Mouse (Mus musculus) liver, adult 2 months (tissue): ENCODE measurements around the gene Lyl1. TPM values are rescaled to one million over a fixed set of nuclear protein-coding genes. Genes with fewer than 3 reads are reported as not detected.
A peak's percentile ranks its signal among the peaks of the same experiment; 100 is the strongest.

Experiments
- DNase-seq: peaks from one replicate; pipeline ENCODE4 v3.0.0-alpha.2; 2011; ENCODE audit warnings: low read depth, low spot score; ENCODE audit errors: extremely low read depth
- H3K27ac ChIP-seq: fragments of 200-500 bp; replicated peaks from 2 replicates; pipeline ENCODE4 v1.5.1; 2012; ENCODE audit warnings: low read depth, mild to moderate bottlenecking, control low read depth, inconsistent platforms, low read length; ENCODE audit not compliant: insufficient read depth
- H3K27me3 ChIP-seq: fragments of 200-500 bp; 2 replicates; pipeline ENCODE4 v1.6.1; 2012; ENCODE audit warnings: mild to moderate bottlenecking, moderate library complexity, low read length, inconsistent platforms; ENCODE audit not compliant: control insufficient read depth, insufficient read depth
- H3K36me3 ChIP-seq: fragments of 200-500 bp; 2 replicates; pipeline ENCODE4 v1.6.1; 2012; ENCODE audit warnings: low read length, inconsistent platforms; ENCODE audit not compliant: control insufficient read depth, insufficient read depth
- H3K4me1 ChIP-seq: fragments of 200-500 bp; 2 replicates; pipeline ENCODE4 v1.6.1; 2011; ENCODE audit warnings: low read length; ENCODE audit not compliant: control insufficient read depth, insufficient read depth
- H3K4me3 ChIP-seq: fragments of 200-500 bp; 2 replicates; pipeline ENCODE4 v1.5.1; 2011; ENCODE audit warnings: low read depth, mild to moderate bottlenecking, control low read depth, low read length, moderate library complexity; ENCODE audit not compliant: insufficient read depth
- H3K79me2 ChIP-seq: fragments of 200-500 bp; 2 replicates; pipeline ENCODE4 v1.6.1; 2012; ENCODE audit warnings: inconsistent platforms, mild to moderate bottlenecking, low read length, moderate library complexity; ENCODE audit not compliant: control insufficient read depth, insufficient read depth
- H3K9ac ChIP-seq: fragments of 200-500 bp; 2 replicates; pipeline ENCODE4 v1.6.1; 2012; ENCODE audit warnings: low read depth, mild to moderate bottlenecking, control low read depth, inconsistent platforms, low read length
- CTCF ChIP-seq: fragments of 200-500 bp; IDR thresholded peaks from 2 replicates; pipeline ENCODE4 v1.5.1; 2011; ENCODE audit warnings: low read depth, low read length, control low read depth
- POLR2A ChIP-seq: fragments of 200-500 bp; IDR thresholded peaks from 2 replicates; pipeline ENCODE4 v1.6.1; 2011; ENCODE audit warnings: low read length, control low read depth; ENCODE audit not compliant: insufficient read depth; ENCODE audit errors: extremely low read depth
- WGBS: fragments of 180-500 bp; shearing (Covaris S2); methylation state at CpG from one replicate; pipeline ENCODE4 v1.1.7; 2018; 5-methylcytosine and 5-hydroxymethylcytosine counted together
- polyA plus RNA-seq: library from polyadenylated mRNA; depleted of rRNA; stranded (reverse); fragments of >200 nt; gene quantifications from 2 replicates; pipeline ENCODE4 v1.2.3, GENCODE M21; 2012
- total RNA-seq: library from RNA; depleted of rRNA; stranded (reverse); fragments of >200 nt; gene quantifications from 2 replicates; pipeline ENCODE4 v1.2.3, GENCODE M21; 2014

Lyl1 gene
- total and polyA plus RNA-seq, 2 experiments, result 0.18 to 1.3 TPM

DNA sequence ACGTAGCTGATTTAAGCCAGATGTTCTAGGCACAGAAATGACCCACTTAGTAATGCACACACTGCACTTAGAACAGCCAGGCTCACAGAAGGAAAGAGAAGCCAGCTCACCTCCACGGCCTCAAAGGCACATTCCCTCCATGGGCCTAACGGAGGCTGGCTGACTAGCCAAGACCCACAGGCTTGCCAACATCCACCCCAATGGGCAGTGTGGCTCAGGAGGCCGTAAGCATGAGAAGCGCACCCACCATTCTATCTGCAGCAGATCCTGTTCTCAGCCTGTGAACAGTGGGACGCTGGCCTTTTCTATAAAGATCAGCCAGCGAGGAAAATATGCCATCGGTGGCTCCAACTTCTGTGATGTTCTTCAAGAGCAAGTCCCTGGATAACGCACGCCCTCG is 15.5 kb downstream of the Lyl1 start:
- no peak overlapping the region for H3K27ac ChIP-seq
- H3K79me2 ChIP-seq, result no peaks in the 10 kb centered on the region
- H3K4me1 ChIP-seq, result peaks cover 15% of the 10 kb centered on the region
- TF ChIP-seq POLR2A, result no peak
- TF ChIP-seq CTCF, result no peak
- H3K9ac ChIP-seq, result peak overlapping the region; percentile 17; the same call in 1 of the 2 replicates
- H3K4me3 ChIP-seq, result no peak overlapping the region
- no peak for DNase-seq
- no peaks in the 10 kb centered on the region for H3K27me3 ChIP-seq
- peaks cover 6% of the 10 kb centered on the region; the same call in 1 of the 2 replicates for H3K36me3 ChIP-seq
- WGBS, result 93% methylated on average over 11 of the region's 11 CpGs

DNA sequence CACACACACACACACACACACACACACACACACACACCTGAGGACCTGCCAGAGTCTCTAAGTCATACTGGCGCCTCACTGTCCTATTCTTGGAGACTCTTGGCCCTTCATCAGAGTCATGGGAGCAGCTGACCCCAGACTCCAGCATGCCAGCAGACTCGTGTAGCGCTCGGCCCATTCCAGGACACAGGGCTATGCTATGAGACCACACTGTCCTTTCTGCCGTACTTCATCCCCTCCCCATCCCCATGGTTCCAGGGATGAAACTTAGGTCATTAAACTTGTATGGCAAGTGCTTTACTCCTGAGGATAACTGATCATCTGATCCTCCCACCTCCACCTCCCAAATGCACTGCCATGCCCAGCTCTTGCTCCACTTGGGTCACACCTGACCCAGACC is 17.2 kb downstream of the Lyl1 start:
- peaks cover 15% of the 10 kb centered on the region for H3K4me1 ChIP-seq
- no peaks in the 10 kb centered on the region for H3K27me3 ChIP-seq
- no peak overlapping the region for H3K4me3 ChIP-seq
- 89% methylated on average over 5 of the region's 5 CpGs for WGBS
- H3K36me3 ChIP-seq, result peaks cover 7% of the 10 kb centered on the region; the same call in 1 of the 2 replicates
- DNase-seq, result no peak
- TF ChIP-seq CTCF (no peak), POLR2A (no peak)
- H3K9ac ChIP-seq, result no peak overlapping the region
- H3K27ac ChIP-seq, result no peak overlapping the region
- H3K79me2 ChIP-seq, result no peaks in the 10 kb centered on the region

DNA sequence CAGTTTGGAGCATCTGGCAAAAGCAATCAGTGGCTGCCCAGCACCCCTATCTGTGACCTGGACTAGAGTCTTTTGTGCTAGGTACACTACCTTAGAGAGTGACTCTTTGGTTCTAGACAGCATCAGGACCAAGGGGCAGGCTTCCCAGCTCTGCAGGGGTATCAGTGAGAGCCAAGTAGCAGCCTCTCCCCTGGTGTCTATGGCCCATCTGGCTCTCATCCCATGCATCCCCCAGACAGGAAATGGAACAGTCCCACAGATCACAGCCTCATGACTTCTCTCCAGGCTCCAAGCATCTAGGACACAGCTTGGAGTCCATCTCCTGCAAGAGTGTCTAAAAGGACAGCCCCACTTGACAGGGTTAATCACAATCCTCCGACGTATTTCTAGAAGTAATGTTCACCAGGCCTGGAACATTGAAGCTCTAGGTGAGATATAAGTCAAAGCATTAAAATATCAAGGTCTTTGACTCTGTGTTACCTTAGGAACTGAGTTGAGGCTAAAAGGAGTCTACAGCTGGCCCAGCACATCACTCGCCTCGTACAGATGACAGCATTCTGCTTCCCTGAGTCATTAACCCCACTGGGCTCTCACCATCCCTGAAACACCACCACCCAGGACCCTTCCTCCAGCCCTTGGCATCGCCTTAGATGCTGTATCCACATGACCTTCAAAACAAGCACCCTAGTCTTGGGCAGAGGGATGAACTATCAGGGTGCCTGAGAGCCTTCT is 17.9 kb downstream of the Lyl1 start:
- H3K4me3 ChIP-seq, result no peak overlapping the region
- WGBS, result 89% methylated on average over 5 of the region's 5 CpGs
- no peak overlapping the region for H3K9ac ChIP-seq
- H3K36me3 ChIP-seq, result peaks cover 7% of the 10 kb centered on the region; the same call in 1 of the 2 replicates
- no peak for DNase-seq
- H3K79me2 ChIP-seq, result no peaks in the 10 kb centered on the region
- no peaks in the 10 kb centered on the region for H3K27me3 ChIP-seq
- no peak overlapping the region for H3K27ac ChIP-seq
- no peak for TF ChIP-seq CTCF
- H3K4me1 ChIP-seq, result peaks cover 19% of the 10 kb centered on the region

DNA sequence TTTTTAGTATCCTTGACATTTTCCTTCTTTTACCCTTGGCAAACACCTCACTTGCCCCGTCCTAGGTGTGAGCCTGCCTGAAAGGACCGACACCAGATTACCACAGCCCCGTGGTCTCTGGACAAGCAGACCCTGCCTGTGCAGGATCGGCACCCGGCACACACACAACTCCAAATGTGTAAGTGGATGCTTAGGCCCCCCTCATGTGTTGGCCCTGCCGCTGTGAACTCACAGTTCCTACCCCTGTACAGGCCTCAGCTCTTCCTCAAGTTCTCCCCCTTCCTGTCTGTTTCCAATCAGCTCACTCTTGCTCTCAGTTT is 21.2 kb downstream of the Lyl1 start:
- no peaks in the 10 kb centered on the region for H3K27me3 ChIP-seq
- H3K9ac ChIP-seq, result no peak overlapping the region
- WGBS, result 79% methylated on average over 6 of the region's 6 CpGs
- peak overlapping the region; percentile 91 for H3K27ac ChIP-seq
- H3K4me3 ChIP-seq, result no peak overlapping the region
- H3K4me1 ChIP-seq, result peaks cover 38% of the 10 kb centered on the region
- H3K79me2 ChIP-seq, result no peaks in the 10 kb centered on the region
- TF ChIP-seq POLR2A (no peak), CTCF (no peak)
- no peak for DNase-seq
- H3K36me3 ChIP-seq, result peaks cover 7% of the 10 kb centered on the region; the same call in 1 of the 2 replicates

DNA sequence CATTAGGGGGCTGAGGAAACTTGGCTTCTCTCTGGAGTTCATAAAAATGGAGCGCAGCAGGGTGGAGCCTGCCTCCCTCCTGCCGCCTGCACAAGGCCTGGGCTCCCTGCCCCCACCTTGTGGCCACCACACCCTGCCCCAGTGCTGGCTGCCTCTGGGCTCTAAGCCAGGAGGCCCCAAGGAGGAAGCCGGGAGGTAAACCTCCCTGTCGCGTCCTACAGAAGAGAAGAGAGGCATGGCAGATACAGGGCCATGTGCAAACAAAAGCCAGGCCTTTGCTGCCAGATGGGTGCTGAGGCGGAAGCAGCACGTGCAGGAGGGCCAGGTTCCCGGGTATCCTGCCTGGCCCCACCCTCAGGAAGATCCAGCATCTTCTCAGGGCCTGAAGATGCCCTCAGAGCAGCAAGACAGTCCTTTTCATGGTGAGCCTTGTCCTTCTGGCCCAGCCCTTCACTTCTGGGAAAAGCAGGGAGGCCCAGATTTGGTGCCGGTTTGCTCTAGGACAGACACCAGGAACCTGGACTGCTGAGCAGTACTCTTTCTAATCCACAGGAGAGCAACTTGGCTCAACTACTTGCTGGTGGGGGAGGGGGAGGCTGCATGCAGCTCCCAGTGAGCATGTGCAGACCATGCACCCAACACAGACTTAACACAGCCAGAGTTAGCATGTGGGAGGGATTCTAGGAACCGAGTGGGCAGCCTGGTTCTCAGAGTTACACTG is 21.8 kb downstream of the Lyl1 start, which contains the start of gene G430095P16Rik:
TSS of gene G430095P16Rik (plus strand) at position 158 of the 721 bp plus-strand sequence.
- H3K4me1 ChIP-seq, result peaks cover 38% of the 10 kb centered on the region
- TF ChIP-seq POLR2A, result no peak
- 0 out of 2 replicates have a peak, but pooled peaks have one; percentile 13 for TF ChIP-seq CTCF
- WGBS, result 22% methylated on average over 10 of the region's 10 CpGs
- peak within 1 kb of the TSS; percentile 91 for H3K27ac ChIP-seq
- no peaks in the 10 kb centered on the region for H3K79me2 ChIP-seq
- peaks cover 6% of the 10 kb centered on the region; the same call in 1 of the 2 replicates for H3K36me3 ChIP-seq
- no peak within 1 kb of the TSS for H3K4me3 ChIP-seq
- DNase-seq, result peak; percentile 75
- H3K9ac ChIP-seq, result peak within 1 kb of the TSS; percentile 22
- no peaks in the 10 kb centered on the region for H3K27me3 ChIP-seq

DNA sequence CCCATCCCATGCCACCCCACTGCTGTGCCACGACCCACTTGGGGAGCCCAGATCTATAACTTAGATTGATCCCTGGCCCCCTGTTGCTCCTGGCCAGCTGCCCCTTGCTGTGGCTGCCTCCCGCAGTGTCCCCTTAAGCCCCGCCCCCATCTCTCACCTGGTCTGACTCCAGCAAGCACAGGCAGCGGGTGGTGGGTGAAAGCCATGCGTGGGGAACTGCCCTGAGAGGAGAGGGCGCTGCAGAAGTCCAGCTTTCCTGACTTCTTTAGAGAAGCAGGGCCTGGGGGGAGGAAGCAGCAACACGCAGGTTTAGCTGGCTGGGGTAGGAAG is 22.3 kb downstream of the Lyl1 start:
- no peaks in the 10 kb centered on the region for H3K79me2 ChIP-seq
- peaks cover 6% of the 10 kb centered on the region; the same call in 1 of the 2 replicates for H3K36me3 ChIP-seq
- DNase-seq, result no peak
- TF ChIP-seq CTCF, result no peak
- no peak for TF ChIP-seq POLR2A
- 44% methylated on average over 7 of the region's 7 CpGs for WGBS
- H3K27me3 ChIP-seq, result no peaks in the 10 kb centered on the region
- peaks cover 38% of the 10 kb centered on the region for H3K4me1 ChIP-seq
- peak overlapping the region; percentile 91 for H3K27ac ChIP-seq
- H3K4me3 ChIP-seq, result no peak overlapping the region
- H3K9ac ChIP-seq, result peak overlapping the region; percentile 22
